Mouse (Mus musculus): ENCODE measurements around the gene Cradd. TPM values are rescaled to one million over a fixed set of nuclear protein-coding genes. Genes with fewer than 3 reads are reported as not detected.
A peak's percentile ranks its signal among the peaks of the same experiment; 100 is the strongest.

Gene Cradd
- polyA plus RNA-seq, 1 experiment from 2014 or later: 13.6 TPM

- H3K27me3 ChIP-seq (ENCODE audit: control insufficient read depth, insufficient read depth, low read length): no peaks in the 10 kb centered on the region
- no peaks in the 10 kb centered on the region for H3K36me3 ChIP-seq (ENCODE audit: control insufficient read depth, insufficient read depth, low read length)
- no peak for ATAC-seq (ENCODE audit: low read depth)
- H3K9ac ChIP-seq (replicated peaks; ENCODE audit: low read depth, low read length): no peak overlapping the region
- peak overlapping the region; percentile 93 for H3K27ac ChIP-seq (ENCODE audit: low read depth, low read length)
- H3K9me3 ChIP-seq (ENCODE audit: control insufficient read depth, low read length): no peaks in the 10 kb centered on the region
- H3K4me1 ChIP-seq (ENCODE audit: control insufficient read depth, insufficient read depth, low read length): peaks cover 15% of the 10 kb centered on the region
- peak overlapping the region; percentile 56; the same call in 1 of the 2 replicates for H3K4me3 ChIP-seq (ENCODE audit: low read depth, low read length)
- 57% methylated on average over 20 of the region's 20 CpGs for WGBS
- peak overlapping the region; percentile 62 for H3K4me2 ChIP-seq (ENCODE audit: low read depth, low read length)
These were observed 1.6 kb downstream of the Cradd start for GRCm38 (mm10) chr10:95322076-95323070.

GRCm38 (mm10) chr10:95319001-95319400 lies 4.9 kb downstream of the Cradd start:
- Histone ChIP-seq H3K4me1 (ENCODE audit: control insufficient read depth, insufficient read depth, low read length) (peaks cover 29% of the 10 kb centered on the region), H3K9me3 (ENCODE audit: control insufficient read depth, low read length) (no peaks in the 10 kb centered on the region)

GRCm38 (mm10) chr10:95318392-95318708 lies 5.6 kb downstream of the Cradd start:
- H3K27ac ChIP-seq (ENCODE audit: low read depth, low read length): no peak overlapping the region
- H3K4me2 ChIP-seq (ENCODE audit: low read depth, low read length): no peak overlapping the region
- ATAC-seq (ENCODE audit: low read depth): no peak
- H3K36me3 ChIP-seq (ENCODE audit: control insufficient read depth, insufficient read depth, low read length): no peaks in the 10 kb centered on the region
- no peaks in the 10 kb centered on the region for H3K9me3 ChIP-seq (ENCODE audit: control insufficient read depth, low read length)
- H3K4me1 ChIP-seq (ENCODE audit: control insufficient read depth, insufficient read depth, low read length): peaks cover 29% of the 10 kb centered on the region
- no peak overlapping the region for H3K4me3 ChIP-seq (ENCODE audit: low read depth, low read length)
- no peak overlapping the region for H3K9ac ChIP-seq (replicated peaks; ENCODE audit: low read depth, low read length)
- H3K27me3 ChIP-seq (ENCODE audit: control insufficient read depth, insufficient read depth, low read length): no peaks in the 10 kb centered on the region
- 94% methylated on average over 7 of the region's 7 CpGs for whole genome bisulfite sequencing

More at GRCm38 (mm10) chr10:95319001-95319400, 4.9 kb downstream of the Cradd start:
- no peaks in the 10 kb centered on the region for H3K36me3 ChIP-seq (ENCODE audit: control insufficient read depth, insufficient read depth, low read length)
- H3K4me2 ChIP-seq (ENCODE audit: low read depth, low read length): no peak overlapping the region
- H3K9ac ChIP-seq (replicated peaks; ENCODE audit: low read depth, low read length): no peak overlapping the region
- H3K4me3 ChIP-seq (ENCODE audit: low read depth, low read length): no peak overlapping the region
- ATAC-seq (ENCODE audit: low read depth): no peak
- H3K27ac ChIP-seq (ENCODE audit: low read depth, low read length): no peak overlapping the region
- no peaks in the 10 kb centered on the region for H3K27me3 ChIP-seq (ENCODE audit: control insufficient read depth, insufficient read depth, low read length)
- 94% methylated on average over 13 of the region's 13 CpGs for WGBS

- WGBS: 87% methylated on average over 21 of the region's 21 CpGs
- Histone ChIP-seq H3K36me3 (ENCODE audit: control insufficient read depth, insufficient read depth, low read length) (no peaks in the 10 kb centered on the region), H3K4me3 (ENCODE audit: low read depth, low read length) (no peak overlapping the region), H3K27ac (ENCODE audit: low read depth, low read length) (no peak overlapping the region), H3K9ac (replicated peaks; ENCODE audit: low read depth, low read length) (no peak overlapping the region), H3K9me3 (ENCODE audit: control insufficient read depth, low read length) (no peaks in the 10 kb centered on the region), H3K4me1 (ENCODE audit: control insufficient read depth, insufficient read depth, low read length) (peaks cover 26% of the 10 kb centered on the region), H3K27me3 (ENCODE audit: control insufficient read depth, insufficient read depth, low read length) (no peaks in the 10 kb centered on the region), H3K4me2 (ENCODE audit: low read depth, low read length) (no peak overlapping the region)
- no peak for ATAC-seq (ENCODE audit: low read depth)
These were observed 6.1 kb downstream of the Cradd start for GRCm38 (mm10) chr10:95317581-95318391.

- no peak overlapping the region; the same call in 1 of the 2 replicates for H3K27ac ChIP-seq (ENCODE audit: low read depth, low read length)
These were observed 6.8 kb downstream of the Cradd start for GRCm38 (mm10) chr10:95317091-95317490.

GRCm38 (mm10) chr10:95316675-95317074 lies 7.3 kb downstream of the Cradd start:
- 56% methylated on average over 9 of the region's 9 CpGs for WGBS
- peaks cover 16% of the 10 kb centered on the region for H3K4me1 ChIP-seq (ENCODE audit: control insufficient read depth, insufficient read depth, low read length)
- no peak overlapping the region for H3K4me2 ChIP-seq (ENCODE audit: low read depth, low read length)
- no peaks in the 10 kb centered on the region for H3K27me3 ChIP-seq (ENCODE audit: control insufficient read depth, insufficient read depth, low read length)
- no peak for ATAC-seq (ENCODE audit: low read depth)
- no peaks in the 10 kb centered on the region for H3K9me3 ChIP-seq (ENCODE audit: control insufficient read depth, low read length)
- H3K36me3 ChIP-seq (ENCODE audit: control insufficient read depth, insufficient read depth, low read length): no peaks in the 10 kb centered on the region
- no peak overlapping the region for H3K9ac ChIP-seq (replicated peaks; ENCODE audit: low read depth, low read length)
- H3K27ac ChIP-seq (ENCODE audit: low read depth, low read length): peak overlapping the region; percentile 35; the same call in 1 of the 2 replicates
- no peak overlapping the region for H3K4me3 ChIP-seq (ENCODE audit: low read depth, low read length)

More at GRCm38 (mm10) chr10:95317091-95317490, 6.8 kb downstream of the Cradd start:
- no peak for ATAC-seq (ENCODE audit: low read depth)
- Histone ChIP-seq H3K4me1 (ENCODE audit: control insufficient read depth, insufficient read depth, low read length) (peaks cover 19% of the 10 kb centered on the region), H3K27me3 (ENCODE audit: control insufficient read depth, insufficient read depth, low read length) (no peaks in the 10 kb centered on the region), H3K36me3 (ENCODE audit: control insufficient read depth, insufficient read depth, low read length) (no peaks in the 10 kb centered on the region), H3K9ac (replicated peaks; ENCODE audit: low read depth, low read length) (no peak overlapping the region), H3K9me3 (ENCODE audit: control insufficient read depth, low read length) (no peaks in the 10 kb centered on the region), H3K4me3 (ENCODE audit: low read depth, low read length) (no peak overlapping the region), H3K4me2 (ENCODE audit: low read depth, low read length) (no peak overlapping the region)
- WGBS: 81% methylated on average over 14 of the region's 14 CpGs

- Histone ChIP-seq H3K9ac (replicated peaks; ENCODE audit: low read depth, low read length) (no peak overlapping the region), H3K4me1 (ENCODE audit: control insufficient read depth, insufficient read depth, low read length) (peaks cover 21% of the 10 kb centered on the region), H3K4me2 (ENCODE audit: low read depth, low read length) (0 out of 2 replicates have a peak overlapping the region, but pooled peaks have one; percentile 11)
These were observed 8.0 kb downstream of the Cradd start for GRCm38 (mm10) chr10:95315801-95316474.

GRCm38 (mm10) chr10:95315321-95315720 lies 8.6 kb downstream of the Cradd start:
- no peak overlapping the region for H3K9ac ChIP-seq (replicated peaks; ENCODE audit: low read depth, low read length)
- peaks cover 23% of the 10 kb centered on the region for H3K4me1 ChIP-seq (ENCODE audit: control insufficient read depth, insufficient read depth, low read length)
- H3K9me3 ChIP-seq (ENCODE audit: control insufficient read depth, low read length): no peaks in the 10 kb centered on the region
- WGBS: 88% methylated on average over 11 of the region's 11 CpGs
- H3K4me3 ChIP-seq (ENCODE audit: low read depth, low read length): no peak overlapping the region
- 0 out of 2 replicates have a peak overlapping the region, but pooled peaks have one; percentile 11 for H3K4me2 ChIP-seq (ENCODE audit: low read depth, low read length)
- ATAC-seq (ENCODE audit: low read depth): no peak
- H3K27ac ChIP-seq (ENCODE audit: low read depth, low read length): no peak overlapping the region
- no peaks in the 10 kb centered on the region for H3K27me3 ChIP-seq (ENCODE audit: control insufficient read depth, insufficient read depth, low read length)
- no peaks in the 10 kb centered on the region for H3K36me3 ChIP-seq (ENCODE audit: control insufficient read depth, insufficient read depth, low read length)

More at GRCm38 (mm10) chr10:95315801-95316474, 8.0 kb downstream of the Cradd start:
- no peaks in the 10 kb centered on the region for H3K27me3 ChIP-seq (ENCODE audit: control insufficient read depth, insufficient read depth, low read length)
- no peak overlapping the region for H3K27ac ChIP-seq (ENCODE audit: low read depth, low read length)
- ATAC-seq (ENCODE audit: low read depth): peak; percentile 33; the same call in 1 of the 2 replicates
- no peak overlapping the region for H3K4me3 ChIP-seq (ENCODE audit: low read depth, low read length)
- H3K36me3 ChIP-seq (ENCODE audit: control insufficient read depth, insufficient read depth, low read length): no peaks in the 10 kb centered on the region
- 14% methylated on average over 19 of the region's 19 CpGs for WGBS
- H3K9me3 ChIP-seq (ENCODE audit: control insufficient read depth, low read length): no peaks in the 10 kb centered on the region
